Mouse (Mus musculus) liver, embryonic 14.5 days (tissue): ENCODE measurements around the gene Slc17a7.

ENCODE experiments used
- CTCF ChIP-seq: IDR thresholded peaks from 2 replicates; pipeline ENCODE4 v1.5.1; 2016; ENCODE audit warnings: antibody characterized with exemption, low read depth, control low read depth
- EP300 ChIP-seq: IDR thresholded peaks from 2 replicates; pipeline ENCODE4 v1.6.1; 2016; ENCODE audit warnings: antibody characterized with exemption, low read depth

DNA sequence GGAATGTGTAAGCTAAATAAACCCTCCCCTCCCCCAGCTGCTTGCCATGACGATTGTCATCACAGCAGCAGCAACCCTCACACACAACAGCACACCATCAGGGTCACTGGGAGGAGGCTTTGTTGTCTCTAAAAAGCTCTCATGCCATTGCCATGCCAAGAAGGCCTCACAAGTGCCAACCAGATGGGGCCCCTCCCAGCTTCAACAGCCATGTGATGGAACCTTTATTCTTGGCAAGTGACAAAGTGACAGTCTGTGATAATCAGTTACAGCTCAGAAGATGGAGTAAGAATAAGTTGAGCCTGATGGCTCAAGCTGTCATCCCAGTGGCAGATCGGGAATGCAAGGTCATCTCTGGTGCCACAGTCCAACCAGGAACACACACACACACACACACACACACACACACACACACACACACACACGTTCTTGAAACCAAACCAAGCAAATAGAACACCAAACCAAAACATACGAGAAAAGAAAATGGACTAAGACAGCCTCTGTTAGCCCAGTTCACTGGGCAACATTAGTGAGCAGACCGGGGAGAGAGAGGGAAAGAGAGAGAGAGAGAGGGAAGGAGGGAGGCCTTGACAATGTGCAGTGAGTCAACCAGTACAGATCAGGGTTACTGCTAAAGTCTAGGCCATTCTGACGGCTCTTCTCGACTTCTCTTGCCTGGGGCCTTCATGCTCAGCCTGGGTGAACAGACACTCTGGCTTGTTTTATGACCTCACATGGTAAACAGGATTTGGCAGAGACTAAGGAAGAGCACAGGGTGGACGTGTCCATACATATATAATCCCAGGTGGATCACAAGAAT is 23.6 kb upstream of the Slc17a7 start:
- TF ChIP-seq CTCF (no peak), EP300 (no peak)
